Mouse (Mus musculus) small intestine, adult 2 months (tissue): ENCODE measurements around the gene Ebf1. TPM values are rescaled to one million over a fixed set of nuclear protein-coding genes. Genes with fewer than 3 reads are reported as not detected.
"Not testable (repeated sequence)": the region's sequence is repeated elsewhere in the genome, so short reads cannot be mapped to it uniquely, and the experiment has no call there.

Source experiments
- H3K27ac ChIP-seq: fragments of 200-500 bp; 2 replicates; pipeline ENCODE4 v1.5.1; 2012; ENCODE audit warnings: low read depth, low read length, control low read depth, inconsistent platforms; ENCODE audit not compliant: insufficient read depth
- H3K27me3 ChIP-seq: fragments of 200-500 bp; 2 replicates; pipeline ENCODE4 v1.6.1; 2012; ENCODE audit warnings: mild to moderate bottlenecking, moderate library complexity, low read length, inconsistent platforms; ENCODE audit not compliant: control insufficient read depth, insufficient read depth
- H3K36me3 ChIP-seq: fragments of 200-500 bp; 2 replicates; pipeline ENCODE4 v1.6.1; 2012; ENCODE audit warnings: mild to moderate bottlenecking, low read length, control low read depth, inconsistent platforms; ENCODE audit not compliant: control insufficient read depth, insufficient read depth
- H3K4me1 ChIP-seq: fragments of 200-500 bp; 2 replicates; pipeline ENCODE4 v1.6.1; 2012; ENCODE audit warnings: low read length, inconsistent platforms, mixed read lengths; ENCODE audit not compliant: control insufficient read depth, insufficient read depth, insufficient read length
- H3K4me3 ChIP-seq: fragments of 200-500 bp; 2 replicates; pipeline ENCODE4 v1.5.1; 2012; ENCODE audit warnings: low read depth, mild to moderate bottlenecking, control low read depth, inconsistent platforms, low read length, moderate library complexity
- CTCF ChIP-seq: fragments of 200-500 bp; IDR thresholded peaks from 2 replicates; pipeline ENCODE4 v1.5.1; 2012; ENCODE audit warnings: low read depth, mild to moderate bottlenecking, control low read depth, inconsistent platforms, low read length, moderate library complexity, mixed read lengths; ENCODE audit not compliant: insufficient replicate concordance, insufficient read length; ENCODE audit errors: extremely low read depth
- POLR2A ChIP-seq: fragments of 200-500 bp; IDR thresholded peaks from 2 replicates; pipeline ENCODE4 v1.6.1; 2012; ENCODE audit warnings: low read depth, mild to moderate bottlenecking, control low read depth, inconsistent platforms, low read length, moderate library complexity
- WGBS: fragments of 180-500 bp; shearing (Covaris S2); methylation state at CpG from one replicate; pipeline ENCODE4 v1.1.7; 2018; 5-methylcytosine and 5-hydroxymethylcytosine counted together
- polyA plus RNA-seq: library from polyadenylated mRNA; depleted of rRNA; stranded (reverse); fragments of >200 nt; gene quantifications from 2 replicates; pipeline ENCODE4 v1.2.3, GENCODE M21; 2012; rRNA removed

Gene Ebf1
- polyA plus RNA-seq, result 1.5 and 2.5 TPM in 2 replicates

DNA sequence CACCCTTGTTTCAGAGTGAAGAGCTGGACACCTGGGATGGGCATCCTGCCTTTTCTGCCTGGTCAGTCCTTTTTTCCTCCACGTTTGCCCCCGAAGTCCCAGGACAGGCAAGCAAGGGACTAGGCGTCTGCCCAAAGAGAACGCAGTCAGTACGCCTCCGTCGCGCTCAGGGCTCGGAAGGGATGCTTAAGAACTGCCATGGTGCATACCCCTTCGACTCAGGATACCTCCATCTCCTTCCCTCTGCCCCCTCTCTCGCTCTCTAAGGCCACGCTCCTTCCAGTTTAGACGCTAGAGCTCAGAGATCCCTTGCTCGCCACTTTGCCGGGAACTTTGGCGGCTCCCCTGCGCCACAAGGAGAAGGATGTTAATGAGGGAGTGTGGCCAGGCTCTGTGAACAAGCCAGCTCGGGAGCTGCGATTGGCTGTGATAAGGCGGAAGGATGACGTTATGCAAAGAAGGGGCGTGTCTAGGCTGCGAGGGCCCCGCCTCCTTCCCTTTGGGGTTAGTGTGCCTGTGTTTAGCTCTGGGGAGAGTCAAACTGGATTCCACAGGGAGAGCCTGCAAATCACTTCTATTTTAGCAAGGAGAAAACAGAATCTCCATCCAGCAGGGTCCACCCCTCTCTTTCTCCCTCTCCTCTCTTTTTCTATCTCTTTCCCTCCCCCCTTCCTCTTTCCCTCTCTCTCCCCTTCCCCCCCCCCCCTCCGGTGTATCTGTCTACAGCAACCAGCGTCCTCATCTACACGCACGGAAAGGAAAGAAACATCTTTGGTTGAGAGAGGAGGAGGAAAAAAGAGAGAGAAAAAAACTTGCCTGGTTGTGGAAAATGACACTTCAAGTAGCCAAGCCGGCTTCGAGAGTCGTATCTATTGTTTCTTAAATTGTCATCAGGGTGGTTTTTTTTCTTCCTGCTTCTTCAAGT lies at the start of gene Ebf1:
Gene Ebf1, plus strand, starts transcription at position 530 of the 925 bp plus-strand sequence.
- Histone ChIP-seq H3K4me1 (0 out of 2 replicates have a peak, but pooled peaks cover 2% of the 10 kb centered on the region), H3K27ac (peak within 1 kb of the TSS; percentile 37; the same call in 1 of the 2 replicates), H3K4me3 (peak within 1 kb of the TSS; percentile 71), H3K36me3 (no peaks in the 10 kb centered on the region), H3K27me3 (peaks cover 58% of the 10 kb centered on the region)
- TF ChIP-seq POLR2A (peak; percentile 54), CTCF (no peak)
- WGBS, result 1% methylated on average over 31 of the region's 31 CpGs

GRCm38 (mm10) chr11:44570336-44570735 lies 46.8 kb upstream of the Ebf1 start:
- H3K36me3 ChIP-seq, result not testable (repeated sequence)

GRCm38 (mm10) chr11:44572781-44573180 lies 44.3 kb upstream of the Ebf1 start:
- Histone ChIP-seq H3K4me3 (no peak overlapping the region), H3K27me3 (no peaks in the 10 kb centered on the region), H3K27ac (no peak overlapping the region), H3K36me3 (0 out of 2 replicates have a peak, but pooled peaks cover 2% of the 10 kb centered on the region), H3K4me1 (no peaks in the 10 kb centered on the region)
- 92% methylated on average over 5 of the region's 5 CpGs for WGBS
- TF ChIP-seq CTCF, result no peak
- TF ChIP-seq POLR2A, result no peak

More at GRCm38 (mm10) chr11:44570336-44570735, 46.8 kb upstream of the Ebf1 start:
- not testable (repeated sequence) for H3K27ac ChIP-seq, H3K4me1 ChIP-seq, H3K27me3 ChIP-seq, H3K4me3 ChIP-seq
- 80% methylated on average over 4 of the region's 4 CpGs for whole genome bisulfite sequencing

DNA sequence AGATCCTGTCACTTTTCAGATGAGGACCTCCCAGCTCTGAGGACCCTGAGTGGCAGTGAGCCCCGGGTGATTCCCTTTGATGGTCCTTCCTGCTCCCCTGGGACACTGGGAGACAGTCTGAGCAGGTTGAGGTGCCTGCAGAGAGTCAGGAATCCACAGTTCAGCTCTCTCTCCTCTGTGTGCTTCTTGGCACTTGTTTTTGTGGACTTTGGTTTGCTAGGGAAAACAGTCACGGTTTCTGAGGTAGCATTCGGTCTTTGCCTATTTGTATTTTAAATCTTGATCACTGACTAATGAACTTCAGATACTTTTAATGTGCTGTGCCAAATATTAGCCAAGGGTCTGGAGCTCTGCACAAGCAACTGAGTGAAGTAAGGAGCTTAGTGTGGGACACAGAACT lies 43.7 kb upstream of the Ebf1 start:
- H3K4me1 ChIP-seq, result no peaks in the 10 kb centered on the region
- no peaks in the 10 kb centered on the region for H3K27me3 ChIP-seq
- H3K27ac ChIP-seq, result no peak overlapping the region
- 30% methylated on average over 3 of the region's 3 CpGs for WGBS
- H3K36me3 ChIP-seq, result 0 out of 2 replicates have a peak, but pooled peaks cover 2% of the 10 kb centered on the region
- H3K4me3 ChIP-seq, result no peak overlapping the region
- TF ChIP-seq CTCF (no peak), POLR2A (no peak)

- Histone ChIP-seq H3K4me3 (peak overlapping the region; percentile 15; the same call in 1 of the 2 replicates), H3K27me3 (no peaks in the 10 kb centered on the region), H3K27ac (no peak overlapping the region; the same call in 1 of the 2 replicates), H3K4me1 (no peaks in the 10 kb centered on the region), H3K36me3 (0 out of 2 replicates have a peak, but pooled peaks cover 2% of the 10 kb centered on the region)
- TF ChIP-seq CTCF (no peak), POLR2A (no peak)
- 92% methylated on average over 8 of the region's 8 CpGs for WGBS
Observed at GRCm38 (mm10) chr11:44574391-44574790, 42.7 kb upstream of the Ebf1 start.

DNA sequence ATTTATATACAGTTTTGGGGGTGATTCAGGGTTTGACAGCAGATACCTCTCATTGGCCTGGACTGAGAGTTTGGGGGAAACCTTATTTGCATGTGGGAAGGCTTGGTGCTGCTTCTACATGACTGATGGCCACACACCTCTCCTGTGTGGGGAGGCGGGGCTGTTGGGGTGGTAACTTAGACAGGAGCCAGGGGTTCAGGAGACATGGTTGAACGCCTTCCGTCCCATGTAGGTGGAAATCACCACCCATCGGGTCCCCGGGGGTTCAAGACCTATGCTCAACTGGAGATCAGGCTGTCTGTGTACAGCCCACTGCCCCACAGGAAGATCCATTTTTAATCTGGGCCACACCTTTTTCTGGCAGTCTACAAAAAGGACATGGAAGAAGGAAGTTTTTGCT lies 42.3 kb upstream of the Ebf1 start:
- Histone ChIP-seq H3K4me3 (no peak overlapping the region), H3K4me1 (no peaks in the 10 kb centered on the region), H3K36me3 (no peaks in the 10 kb centered on the region), H3K27me3 (no peaks in the 10 kb centered on the region), H3K27ac (no peak overlapping the region)
- WGBS, result 92% methylated on average over 5 of the region's 5 CpGs
- TF ChIP-seq POLR2A, result no peak
- TF ChIP-seq CTCF, result no peak

- H3K4me1 ChIP-seq, result no peaks in the 10 kb centered on the region
- no peak overlapping the region for H3K4me3 ChIP-seq
- no peaks in the 10 kb centered on the region for H3K27me3 ChIP-seq
- H3K27ac ChIP-seq, result no peak overlapping the region
- no peaks in the 10 kb centered on the region for H3K36me3 ChIP-seq
- WGBS, result 69% methylated on average over 9 of the region's 9 CpGs
- no peak for TF ChIP-seq POLR2A
- no peak for TF ChIP-seq CTCF
Observed at GRCm38 (mm10) chr11:44577911-44578310, 39.2 kb upstream of the Ebf1 start.
